Mouse (Mus musculus): ENCODE results near the gene Gm45837. TPM values are rescaled to one million over a fixed set of nuclear protein-coding genes. Genes with fewer than 3 reads are reported as not detected.

Gm45837 gene
- polyA plus RNA-seq, 1 experiment from 2014 or later, result not detected

DNA sequence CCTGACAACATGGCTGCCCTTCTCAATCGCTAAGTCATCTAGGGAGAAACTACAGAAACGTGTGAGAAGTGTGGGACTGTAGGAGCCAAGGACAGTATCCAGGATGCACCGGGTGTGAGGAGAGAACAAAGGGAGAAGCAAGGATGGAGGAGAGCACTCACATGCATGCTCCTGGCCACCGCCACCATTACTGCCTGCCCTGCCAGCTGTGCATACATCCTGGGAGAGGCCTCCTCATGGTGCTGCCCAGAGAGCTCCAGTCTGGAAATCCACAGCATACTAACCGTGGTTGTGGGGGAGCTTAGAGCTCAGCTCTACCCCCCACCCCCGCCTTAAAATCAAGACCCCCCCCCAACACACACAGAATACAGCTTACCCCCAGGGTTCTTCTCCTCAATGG lies 104.1 kb downstream of the Gm45837 start:
- Histone ChIP-seq H3K27me3 (replicated peaks; ENCODE audit: control insufficient read depth, insufficient read depth, low read length) (no peaks in the 10 kb centered on the region), H3K4me1 (replicated peaks; ENCODE audit: control insufficient read depth, insufficient read depth, low read length) (peaks cover 9% of the 10 kb centered on the region), H3K9me3 (ENCODE audit: control insufficient read depth, low read length) (no peaks in the 10 kb centered on the region), H3K4me2 (ENCODE audit: low read length) (no peak overlapping the region), H3K4me3 (replicated peaks; ENCODE audit: low read length) (no peak overlapping the region), H3K36me3 (ENCODE audit: control insufficient read depth, insufficient read depth) (no peaks in the 10 kb centered on the region), H3K9ac (replicated peaks; ENCODE audit: low read depth, low read length) (no peak overlapping the region), H3K27ac (ENCODE audit: low read length) (peak overlapping the region; percentile 39)
- 75% methylated on average over 6 of the region's 6 CpGs for WGBS
- 0 out of 2 replicates have a peak, but pooled peaks have one; percentile 34 for ATAC-seq

DNA sequence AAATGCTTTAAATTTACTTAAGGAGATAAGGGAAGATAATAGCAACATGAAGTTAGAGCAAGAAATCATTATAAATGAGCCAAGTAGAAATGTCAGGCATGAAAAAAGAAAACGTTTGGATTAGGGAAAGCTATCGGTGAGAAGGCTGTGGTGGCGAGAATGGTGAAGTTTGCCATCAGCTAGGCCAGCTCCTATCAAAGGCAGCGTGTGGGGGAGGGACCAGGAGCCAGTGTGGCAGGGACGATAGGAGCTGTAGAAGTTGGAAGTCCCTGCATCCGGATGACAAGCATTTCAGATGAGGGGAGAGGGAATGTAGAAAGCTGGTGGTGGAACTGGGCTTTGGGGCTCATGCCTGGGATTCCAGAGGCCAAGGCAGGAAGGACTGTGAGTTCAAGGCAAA lies 104.6 kb downstream of the Gm45837 start:
- no peak overlapping the region for H3K9ac ChIP-seq (replicated peaks; ENCODE audit: low read depth, low read length)
- H3K4me3 ChIP-seq (replicated peaks; ENCODE audit: low read length), result no peak overlapping the region
- no peaks in the 10 kb centered on the region for H3K9me3 ChIP-seq (ENCODE audit: control insufficient read depth, low read length)
- H3K36me3 ChIP-seq (ENCODE audit: control insufficient read depth, insufficient read depth), result no peaks in the 10 kb centered on the region
- no peak overlapping the region for H3K4me2 ChIP-seq (ENCODE audit: low read length)
- H3K27me3 ChIP-seq (replicated peaks; ENCODE audit: control insufficient read depth, insufficient read depth, low read length), result no peaks in the 10 kb centered on the region
- H3K4me1 ChIP-seq (replicated peaks; ENCODE audit: control insufficient read depth, insufficient read depth, low read length), result peaks cover 9% of the 10 kb centered on the region
- WGBS, result 52% methylated on average over 6 of the region's 6 CpGs
- ATAC-seq, result no peak
- H3K27ac ChIP-seq (ENCODE audit: low read length), result peak overlapping the region; percentile 47; the same call in 1 of the 2 replicates

DNA sequence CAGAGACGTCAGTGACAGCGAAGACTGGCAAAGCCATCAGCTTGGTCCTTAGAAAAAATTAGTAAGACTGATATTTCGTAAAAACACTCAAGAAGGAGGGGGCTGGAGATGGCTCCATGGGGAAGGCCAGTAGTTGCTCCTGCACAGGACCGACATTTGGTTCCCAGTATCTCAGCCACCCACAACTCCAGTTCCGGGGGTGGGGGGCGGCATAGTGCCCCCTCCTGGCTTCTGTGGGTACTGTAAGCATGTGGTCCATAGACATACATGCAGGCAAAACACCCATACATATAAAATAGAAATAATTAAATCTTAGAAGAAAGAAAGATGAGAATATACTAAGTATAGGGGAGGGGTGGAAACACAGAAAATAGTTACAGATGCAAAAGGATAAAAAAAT lies 105.8 kb downstream of the Gm45837 start:
- Histone ChIP-seq H3K9ac (replicated peaks; ENCODE audit: low read depth, low read length) (no peak overlapping the region), H3K4me3 (replicated peaks; ENCODE audit: low read length) (no peak overlapping the region), H3K4me2 (ENCODE audit: low read length) (no peak overlapping the region), H3K27ac (ENCODE audit: low read length) (no peak overlapping the region), H3K36me3 (ENCODE audit: control insufficient read depth, insufficient read depth) (no peaks in the 10 kb centered on the region), H3K9me3 (ENCODE audit: control insufficient read depth, low read length) (no peaks in the 10 kb centered on the region), H3K27me3 (replicated peaks; ENCODE audit: control insufficient read depth, insufficient read depth, low read length) (no peaks in the 10 kb centered on the region), H3K4me1 (replicated peaks; ENCODE audit: control insufficient read depth, insufficient read depth, low read length) (peaks cover 9% of the 10 kb centered on the region)
- WGBS, result 66% methylated on average over 6 of the region's 6 CpGs
- no peak for ATAC-seq

DNA sequence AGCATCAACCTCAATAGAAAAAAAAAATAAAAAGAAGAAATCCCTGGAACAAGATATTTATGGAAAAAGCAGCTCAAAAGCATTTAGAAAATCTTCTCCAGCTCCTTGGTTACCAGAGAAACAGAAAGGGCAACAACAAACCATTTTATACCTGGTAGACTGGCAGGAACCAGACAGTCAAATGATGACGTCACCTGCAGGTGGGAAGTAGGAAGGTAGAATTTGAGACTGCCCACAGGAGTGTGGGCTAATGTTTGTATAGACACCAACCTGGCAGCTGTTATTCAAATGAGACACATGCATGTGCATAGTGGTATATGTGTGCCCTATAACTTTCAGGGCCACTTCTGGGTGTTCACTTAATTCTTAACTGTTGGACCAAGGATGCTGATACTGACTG lies 111.0 kb downstream of the Gm45837 start:
- no peak for ATAC-seq
- H3K4me1 ChIP-seq (replicated peaks; ENCODE audit: control insufficient read depth, insufficient read depth, low read length), result no peaks in the 10 kb centered on the region
- no peaks in the 10 kb centered on the region for H3K27me3 ChIP-seq (replicated peaks; ENCODE audit: control insufficient read depth, insufficient read depth, low read length)
- no peaks in the 10 kb centered on the region for H3K9me3 ChIP-seq (ENCODE audit: control insufficient read depth, low read length)
- H3K27ac ChIP-seq (ENCODE audit: low read length), result no peak overlapping the region
- H3K4me2 ChIP-seq (ENCODE audit: low read length), result no peak overlapping the region
- H3K4me3 ChIP-seq (replicated peaks; ENCODE audit: low read length), result no peak overlapping the region
- H3K36me3 ChIP-seq (ENCODE audit: control insufficient read depth, insufficient read depth), result no peaks in the 10 kb centered on the region
- H3K9ac ChIP-seq (replicated peaks; ENCODE audit: low read depth, low read length), result no peak overlapping the region
- 80% methylated on average over 1 of the region's 1 CpGs for WGBS

DNA sequence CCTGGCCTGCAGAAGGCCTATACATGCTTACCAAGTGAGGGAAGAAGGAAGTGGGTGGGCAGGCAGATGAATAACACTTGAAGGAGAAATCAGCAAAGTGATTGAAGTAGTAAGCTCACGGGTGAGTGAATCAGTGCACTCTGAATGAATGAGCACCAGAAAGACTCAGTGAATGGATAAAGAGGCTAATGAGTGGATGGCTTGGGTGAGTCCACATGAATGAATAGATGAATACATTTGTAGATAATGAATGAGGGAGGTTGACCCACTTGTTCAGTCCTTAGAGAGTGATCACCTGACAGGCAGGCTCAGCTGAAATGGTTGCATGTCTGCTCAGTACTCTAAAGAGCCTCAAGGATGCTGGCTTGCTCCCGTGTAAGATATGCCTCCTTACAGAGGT lies 112.5 kb downstream of the Gm45837 start:
- Histone ChIP-seq H3K27ac (ENCODE audit: low read length) (no peak overlapping the region), H3K4me1 (replicated peaks; ENCODE audit: control insufficient read depth, insufficient read depth, low read length) (no peaks in the 10 kb centered on the region), H3K9me3 (ENCODE audit: control insufficient read depth, low read length) (no peaks in the 10 kb centered on the region), H3K4me3 (replicated peaks; ENCODE audit: low read length) (no peak overlapping the region), H3K4me2 (ENCODE audit: low read length) (no peak overlapping the region), H3K36me3 (ENCODE audit: control insufficient read depth, insufficient read depth) (no peaks in the 10 kb centered on the region), H3K27me3 (replicated peaks; ENCODE audit: control insufficient read depth, insufficient read depth, low read length) (no peaks in the 10 kb centered on the region), H3K9ac (replicated peaks; ENCODE audit: low read depth, low read length) (no peak overlapping the region)
- 8% methylated on average over 2 of the region's 2 CpGs for WGBS
- peak; percentile 63 for ATAC-seq

DNA sequence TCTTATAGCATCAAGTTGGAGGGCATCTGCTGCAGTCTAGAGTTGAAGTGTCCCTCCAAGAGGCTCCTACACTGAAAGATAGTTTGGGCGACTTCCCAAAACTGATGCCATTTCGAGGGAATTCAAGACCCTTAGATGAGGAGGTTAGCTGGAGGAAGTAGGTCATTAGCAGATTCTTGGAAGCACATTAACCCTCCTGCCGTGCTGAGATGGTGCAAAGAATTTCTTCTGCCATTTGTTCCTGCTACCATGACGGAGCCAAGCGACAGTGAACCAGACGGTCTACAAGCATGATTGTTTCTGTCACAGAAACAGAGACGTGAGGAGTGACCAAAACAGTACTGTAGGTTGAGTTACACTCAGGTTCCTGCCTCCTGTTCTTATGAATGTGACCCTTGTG lies 115.8 kb downstream of the Gm45837 start:
- H3K4me2 ChIP-seq (ENCODE audit: low read length), result no peak overlapping the region
- no peaks in the 10 kb centered on the region for H3K27me3 ChIP-seq (replicated peaks; ENCODE audit: control insufficient read depth, insufficient read depth, low read length)
- no peak overlapping the region for H3K27ac ChIP-seq (ENCODE audit: low read length)
- ATAC-seq, result no peak
- no peaks in the 10 kb centered on the region for H3K36me3 ChIP-seq (ENCODE audit: control insufficient read depth, insufficient read depth)
- no peak overlapping the region for H3K9ac ChIP-seq (replicated peaks; ENCODE audit: low read depth, low read length)
- 71% methylated on average over 7 of the region's 7 CpGs for WGBS
- H3K4me3 ChIP-seq (replicated peaks; ENCODE audit: low read length), result no peak overlapping the region
- H3K9me3 ChIP-seq (ENCODE audit: control insufficient read depth, low read length), result no peaks in the 10 kb centered on the region
- no peaks in the 10 kb centered on the region for H3K4me1 ChIP-seq (replicated peaks; ENCODE audit: control insufficient read depth, insufficient read depth, low read length)

DNA sequence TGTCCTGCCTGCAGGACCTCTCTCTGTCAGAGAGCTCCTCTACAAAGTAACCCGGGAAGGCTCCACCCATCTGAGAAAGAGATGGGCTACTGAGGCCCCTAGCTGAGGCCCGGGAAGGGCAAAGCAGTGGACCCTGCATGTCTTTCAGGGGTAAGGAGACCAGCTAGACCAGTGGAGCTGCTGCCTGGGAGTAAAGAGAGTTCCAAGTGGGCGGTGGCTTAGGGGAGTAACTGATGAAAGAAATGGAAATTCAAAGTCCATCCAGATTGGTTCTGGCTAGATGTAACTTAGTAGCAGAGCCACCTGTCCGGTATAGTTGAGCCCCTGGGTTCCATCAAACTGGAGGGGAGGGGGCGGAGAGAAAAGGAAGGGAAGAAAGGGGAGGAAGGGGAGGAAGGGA lies 123.7 kb downstream of the Gm45837 start:
- Histone ChIP-seq H3K36me3 (ENCODE audit: control insufficient read depth, insufficient read depth) (no peaks in the 10 kb centered on the region), H3K4me3 (replicated peaks; ENCODE audit: low read length) (no peak overlapping the region), H3K9me3 (ENCODE audit: control insufficient read depth, low read length) (no peaks in the 10 kb centered on the region), H3K27ac (ENCODE audit: low read length) (no peak overlapping the region), H3K27me3 (replicated peaks; ENCODE audit: control insufficient read depth, insufficient read depth, low read length) (no peaks in the 10 kb centered on the region), H3K9ac (replicated peaks; ENCODE audit: low read depth, low read length) (no peak overlapping the region), H3K4me1 (replicated peaks; ENCODE audit: control insufficient read depth, insufficient read depth, low read length) (peaks cover 8% of the 10 kb centered on the region; the same call in 1 of the 2 replicates), H3K4me2 (ENCODE audit: low read length) (no peak overlapping the region)
- no peak for ATAC-seq
- 31% methylated on average over 5 of the region's 5 CpGs for WGBS

DNA sequence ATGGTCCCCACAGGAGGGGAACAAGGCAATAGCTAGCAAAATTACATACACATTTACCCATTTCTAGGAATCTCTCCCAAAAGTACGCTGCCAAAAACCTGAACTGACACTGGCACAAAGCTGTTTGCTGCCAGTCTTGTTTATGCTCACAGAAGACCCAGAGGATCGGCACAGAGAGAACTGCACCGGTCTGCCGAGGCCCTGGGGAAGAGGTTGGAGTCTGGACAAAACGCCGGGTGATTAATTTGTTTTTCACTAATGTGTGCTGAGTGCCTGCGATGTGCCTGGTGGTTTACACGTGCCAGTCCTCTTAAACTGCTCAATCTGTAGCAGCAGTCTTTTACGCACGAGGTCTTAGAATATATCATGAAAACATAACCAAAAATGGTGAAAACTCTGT lies 124.4 kb downstream of the Gm45837 start:
- 60% methylated on average over 10 of the region's 10 CpGs for WGBS

DNA sequence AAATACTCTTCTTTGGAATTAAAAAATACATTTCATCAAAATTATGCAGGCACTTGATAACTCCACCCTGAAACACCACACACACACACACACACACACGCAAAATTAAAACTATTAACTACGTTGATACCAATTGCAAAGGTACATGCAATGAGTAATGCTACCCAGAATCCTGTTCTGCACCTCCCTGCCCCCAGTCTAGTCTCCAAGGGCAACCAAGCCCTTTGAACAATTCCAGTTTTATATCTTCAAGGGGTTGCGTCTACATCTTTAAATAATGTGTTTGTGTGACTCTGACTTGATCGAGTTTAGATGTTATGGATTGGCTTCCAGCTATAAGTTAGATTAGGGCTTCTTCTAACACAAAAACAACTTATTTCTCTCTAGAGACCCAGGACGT lies 124.8 kb downstream of the Gm45837 start:
- Histone ChIP-seq H3K4me3 (replicated peaks; ENCODE audit: low read length) (no peak overlapping the region), H3K4me1 (replicated peaks; ENCODE audit: control insufficient read depth, insufficient read depth, low read length) (peaks cover 8% of the 10 kb centered on the region; the same call in 1 of the 2 replicates), H3K9ac (replicated peaks; ENCODE audit: low read depth, low read length) (no peak overlapping the region), H3K27me3 (replicated peaks; ENCODE audit: control insufficient read depth, insufficient read depth, low read length) (no peaks in the 10 kb centered on the region), H3K27ac (ENCODE audit: low read length) (no peak overlapping the region), H3K4me2 (ENCODE audit: low read length) (no peak overlapping the region), H3K36me3 (ENCODE audit: control insufficient read depth, insufficient read depth) (no peaks in the 10 kb centered on the region), H3K9me3 (ENCODE audit: control insufficient read depth, low read length) (no peaks in the 10 kb centered on the region)
- 71% methylated on average over 5 of the region's 5 CpGs for WGBS
- ATAC-seq, result no peak

More for the DNA sequence above, 124.4 kb downstream of the Gm45837 start:
- H3K4me2 ChIP-seq (ENCODE audit: low read length), result no peak overlapping the region
- H3K27ac ChIP-seq (ENCODE audit: low read length), result 0 out of 2 replicates have a peak overlapping the region, but pooled peaks have one; percentile 9
- H3K9ac ChIP-seq (replicated peaks; ENCODE audit: low read depth, low read length), result 0 out of 2 replicates have a peak overlapping the region, but pooled peaks have one; percentile 22
- ATAC-seq, result no peak
- no peaks in the 10 kb centered on the region for H3K9me3 ChIP-seq (ENCODE audit: control insufficient read depth, low read length)
- H3K36me3 ChIP-seq (ENCODE audit: control insufficient read depth, insufficient read depth), result no peaks in the 10 kb centered on the region
- H3K4me3 ChIP-seq (replicated peaks; ENCODE audit: low read length), result no peak overlapping the region
- H3K27me3 ChIP-seq (replicated peaks; ENCODE audit: control insufficient read depth, insufficient read depth, low read length), result no peaks in the 10 kb centered on the region
- H3K4me1 ChIP-seq (replicated peaks; ENCODE audit: control insufficient read depth, insufficient read depth, low read length), result peaks cover 8% of the 10 kb centered on the region; the same call in 1 of the 2 replicates

DNA sequence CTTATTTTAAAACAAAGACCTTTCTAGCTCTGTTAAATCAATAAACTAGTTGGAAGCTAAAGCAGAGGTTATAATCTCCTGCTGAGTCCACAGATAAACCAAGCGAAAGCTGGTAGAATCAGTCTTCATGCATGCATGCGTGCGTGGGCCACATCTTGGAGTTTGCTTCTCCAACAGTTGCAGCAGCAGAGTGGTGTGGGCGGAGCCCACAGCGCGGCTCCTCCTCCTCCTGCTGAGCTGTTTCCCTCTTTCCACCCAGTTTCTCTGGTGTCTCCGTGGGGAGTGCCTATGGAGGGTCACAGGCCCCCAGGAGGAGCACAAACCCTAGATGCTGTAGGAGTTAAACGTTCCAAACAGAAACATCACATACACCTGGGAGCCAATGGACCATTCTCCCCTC lies 126.9 kb downstream of the Gm45837 start:
- ATAC-seq, result no peak

More for the DNA sequence above, 126.9 kb downstream of the Gm45837 start:
- WGBS, result 58% methylated on average over 8 of the region's 8 CpGs
- Histone ChIP-seq H3K4me2 (ENCODE audit: low read length) (no peak overlapping the region), H3K9ac (replicated peaks; ENCODE audit: low read depth, low read length) (no peak overlapping the region), H3K4me3 (replicated peaks; ENCODE audit: low read length) (no peak overlapping the region), H3K27me3 (replicated peaks; ENCODE audit: control insufficient read depth, insufficient read depth, low read length) (no peaks in the 10 kb centered on the region), H3K4me1 (replicated peaks; ENCODE audit: control insufficient read depth, insufficient read depth, low read length) (peaks cover 8% of the 10 kb centered on the region; the same call in 1 of the 2 replicates), H3K36me3 (ENCODE audit: control insufficient read depth, insufficient read depth) (no peaks in the 10 kb centered on the region), H3K9me3 (ENCODE audit: control insufficient read depth, low read length) (no peaks in the 10 kb centered on the region), H3K27ac (ENCODE audit: low read length) (no peak overlapping the region)

Data from forebrain, embryonic 16.5 days (tissue).